Mouse (Mus musculus): ENCODE results near the gene Ago1. TPM values are rescaled to one million over a fixed set of nuclear protein-coding genes. Genes with fewer than 3 reads are reported as not detected.

The Ago1 gene
- polyA plus RNA-seq, 1 experiment from 2014 or later, result 8.0 TPM

DNA sequence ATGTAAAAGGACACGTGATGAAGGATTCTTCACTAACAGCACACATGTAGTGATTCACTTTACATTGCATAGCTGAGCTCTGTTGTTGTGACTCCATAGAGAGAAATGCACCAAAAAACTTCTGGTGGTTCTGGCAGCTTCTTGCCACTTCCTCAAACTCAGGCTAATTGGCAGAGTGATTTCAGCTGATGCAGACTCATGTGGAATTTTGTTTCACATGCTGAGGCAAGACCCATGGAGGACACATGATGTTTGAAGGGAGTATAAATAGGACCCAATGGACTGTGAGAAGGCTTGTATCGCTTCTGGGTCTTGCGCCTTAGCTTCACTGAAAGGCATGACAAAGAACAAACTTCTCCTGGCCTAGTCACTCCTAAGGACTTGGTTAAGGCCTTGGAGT, 55.9 kb downstream of the Ago1 start:
- 96% methylated on average over 3 of the region's 3 CpGs for WGBS

More for the DNA sequence above, 55.9 kb downstream of the Ago1 start:
- H3K9ac ChIP-seq (ENCODE audit: low read length), result no peak overlapping the region
- peaks cover 11% of the 10 kb centered on the region; the same call in 1 of the 2 replicates for H3K36me3 ChIP-seq (ENCODE audit: control insufficient read depth, insufficient read depth, low read length)
- no peak overlapping the region for H3K4me2 ChIP-seq (ENCODE audit: low read length)
- H3K27ac ChIP-seq (ENCODE audit: low read depth), result no peak overlapping the region
- no peak overlapping the region for H3K4me3 ChIP-seq (ENCODE audit: low read depth, low read length)
- H3K9me3 ChIP-seq (ENCODE audit: control insufficient read depth, low read length), result no peaks in the 10 kb centered on the region
- ATAC-seq (replicated peaks; ENCODE audit: low FRiP score, low TSS enrichment, low read depth) (no peak), DNase-seq (ENCODE audit: low spot score) (no peak)
- H3K27me3 ChIP-seq (replicated peaks; ENCODE audit: control insufficient read depth, insufficient read depth, low read length), result no peaks in the 10 kb centered on the region
- H3K4me1 ChIP-seq (replicated peaks; ENCODE audit: control insufficient read depth, insufficient read depth, low read length), result no peaks in the 10 kb centered on the region

Other genes with a start within 250 kb of the Ago1 start
- 37.8 and 38.0 TPM in 2 replicates for gene Map7d1, start 212.2 kb downstream of the Ago1 start, polyA plus RNA-seq (2014; fragmentation: Nextera tagmentation; extraction: Ambion mirVana)
- gene Trappc3, start 206.3 kb downstream of the Ago1 start, polyA plus RNA-seq (2014; fragmentation: Nextera tagmentation; extraction: Ambion mirVana), result 20.5 and 24.6 TPM in 2 replicates
- gene Col8a2, start 181.8 kb downstream of the Ago1 start, polyA plus RNA-seq (2014; fragmentation: Nextera tagmentation; extraction: Ambion mirVana), result 5.3 and 6.7 TPM in 2 replicates
- 49.3 and 50.9 TPM in 2 replicates for gene Adprhl2, start 146.9 kb downstream of the Ago1 start, polyA plus RNA-seq (2014; fragmentation: Nextera tagmentation; extraction: Ambion mirVana)
- gene Tekt2, start 142.9 kb downstream of the Ago1 start, polyA plus RNA-seq (2014; fragmentation: Nextera tagmentation; extraction: Ambion mirVana), result 7.6 and 9.3 TPM in 2 replicates
- gene Ago3, start 39.0 kb downstream of the Ago1 start, polyA plus RNA-seq (2014; fragmentation: Nextera tagmentation; extraction: Ambion mirVana), result 12.3 and 13.2 TPM in 2 replicates
- gene Ago4, start 64.9 kb upstream of the Ago1 start, polyA plus RNA-seq (2014; fragmentation: Nextera tagmentation; extraction: Ambion mirVana), result 1.4 TPM in 2 replicates
- gene Clspn, start 88.4 kb upstream of the Ago1 start, polyA plus RNA-seq (2014; fragmentation: Nextera tagmentation; extraction: Ambion mirVana), result 40.9 and 41.0 TPM in 2 replicates
- 2.6 and 3.4 TPM in 2 replicates for gene 5730409E04Rik, start 141.2 kb upstream of the Ago1 start, polyA plus RNA-seq (2014; fragmentation: Nextera tagmentation; extraction: Ambion mirVana)
- 522 and 542 TPM in 2 replicates for gene Psmb2, start 209.0 kb upstream of the Ago1 start, polyA plus RNA-seq (2014; fragmentation: Nextera tagmentation; extraction: Ambion mirVana)

All from intestine, embryonic 14.5 days (tissue).